Mouse (Mus musculus): ENCODE data around the gene Fbxl4. TPM values are rescaled to one million over a fixed set of nuclear protein-coding genes. Genes with fewer than 3 reads are reported as not detected.

Gene Fbxl4
- total RNA-seq, 2 experiments from 2014 or later, result 14.3 TPM

GRCm38 (mm10) chr4:22476967-22477710 is 119.8 kb downstream of the Fbxl4 start:
- no peak for DNase-seq (ENCODE audit: low spot score in 2 of 2)

DNA sequence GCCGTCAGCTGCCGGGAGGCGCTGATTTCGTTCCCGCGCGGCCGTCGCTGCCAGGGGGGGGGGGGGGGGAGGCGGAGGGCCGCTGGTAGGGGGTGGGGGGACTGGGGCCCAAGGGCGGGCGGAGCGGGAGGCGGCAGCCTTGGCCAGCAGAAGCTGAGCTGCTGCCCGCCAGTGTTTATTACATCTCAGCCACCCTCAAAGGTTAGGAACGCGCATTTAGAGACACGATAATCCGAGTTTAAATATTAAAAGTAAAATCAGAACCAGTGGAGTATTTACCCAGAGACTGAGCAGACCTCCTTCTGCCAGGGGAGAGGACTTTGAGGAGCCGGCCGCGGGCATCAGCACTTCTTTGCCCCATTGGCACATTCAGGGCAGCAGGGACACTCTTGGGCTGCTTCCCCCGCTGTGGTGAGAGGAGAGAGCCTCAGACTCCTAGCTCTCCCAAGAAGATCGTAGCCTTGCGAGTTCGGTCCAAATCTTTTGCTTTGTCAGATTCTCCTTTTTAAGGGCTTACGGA is 120.4 kb downstream of the Fbxl4 start:
- no peak for DNase-seq (ENCODE audit: low spot score in 2 of 2)

GRCm38 (mm10) chr4:22478488-22479367 is 121.4 kb downstream of the Fbxl4 start:
- DNase-seq (ENCODE audit: low spot score in 2 of 2), result no peak

- DNase-seq (ENCODE audit: low spot score in 2 of 2), result no peak
Measured at GRCm38 (mm10) chr4:22479368-22480090, 122.2 kb downstream of the Fbxl4 start.

GRCm38 (mm10) chr4:22480091-22480857 is 122.9 kb downstream of the Fbxl4 start:
- DNase-seq (ENCODE audit: low spot score in 2 of 2), result no peak

DNA sequence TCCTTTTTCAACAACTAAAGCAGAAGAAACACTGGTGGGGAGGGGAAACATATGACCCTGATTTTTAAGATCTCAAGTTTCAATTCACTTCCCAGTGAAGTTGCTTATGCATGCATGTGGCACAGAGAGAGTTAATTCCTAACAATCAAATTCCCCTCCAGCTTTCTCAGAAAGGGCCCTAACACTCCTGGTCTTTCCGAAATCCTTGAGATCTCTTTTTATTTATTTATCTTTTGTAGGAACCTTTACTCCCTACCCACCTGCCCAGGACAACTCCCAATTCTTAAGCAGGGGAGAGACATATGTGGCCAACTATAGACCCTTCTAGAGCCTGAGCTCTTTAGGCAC is 123.5 kb downstream of the Fbxl4 start:
- no peak for DNase-seq (ENCODE audit: low spot score in 2 of 2)

DNA sequence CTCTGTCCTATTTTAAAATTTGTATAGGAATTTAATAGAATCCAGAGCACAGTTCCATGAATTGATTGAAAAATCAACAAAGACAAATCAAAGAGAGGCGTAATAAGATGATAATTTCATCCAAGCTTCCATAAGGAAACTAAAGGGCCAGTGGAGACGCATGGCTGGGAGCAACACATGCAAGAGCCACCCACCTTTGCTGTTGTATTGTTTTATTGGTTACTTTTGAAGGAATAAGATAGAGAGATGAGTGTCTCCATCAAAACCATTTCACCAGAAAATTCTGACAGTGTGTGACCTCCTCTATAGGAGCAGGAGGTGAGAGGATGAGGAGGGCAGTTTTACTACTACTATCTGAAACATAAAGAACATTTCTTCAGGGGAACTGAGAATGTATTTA is 124.8 kb downstream of the Fbxl4 start:
- no peak for DNase-seq (ENCODE audit: low spot score in 2 of 2)

DNA sequence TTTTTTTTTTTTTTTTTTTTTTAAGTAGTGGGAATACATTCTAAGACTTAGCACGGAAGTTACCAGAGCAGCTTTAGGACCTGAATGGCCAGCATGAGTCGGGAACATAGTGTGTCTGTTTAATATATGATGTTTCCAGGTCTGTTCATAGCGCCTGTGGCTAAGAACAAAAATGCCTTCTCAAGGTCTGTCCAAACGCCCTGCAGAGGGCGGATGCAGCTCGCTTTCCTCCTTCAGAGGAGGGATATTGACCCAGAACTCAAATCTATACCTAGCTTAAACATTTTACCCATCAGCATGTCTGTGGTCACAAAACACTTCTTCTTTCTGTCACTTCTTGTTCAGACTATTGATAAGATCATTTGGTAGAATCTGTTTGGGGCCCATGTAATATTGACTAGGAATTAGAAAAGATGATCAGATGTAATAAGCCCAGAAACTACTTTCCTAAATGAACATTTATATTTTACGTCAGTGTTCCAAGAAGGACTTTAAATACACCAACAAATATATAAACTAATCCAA is 125.5 kb downstream of the Fbxl4 start:
- DNase-seq (ENCODE audit: low spot score in 2 of 2), result no peak

DNA sequence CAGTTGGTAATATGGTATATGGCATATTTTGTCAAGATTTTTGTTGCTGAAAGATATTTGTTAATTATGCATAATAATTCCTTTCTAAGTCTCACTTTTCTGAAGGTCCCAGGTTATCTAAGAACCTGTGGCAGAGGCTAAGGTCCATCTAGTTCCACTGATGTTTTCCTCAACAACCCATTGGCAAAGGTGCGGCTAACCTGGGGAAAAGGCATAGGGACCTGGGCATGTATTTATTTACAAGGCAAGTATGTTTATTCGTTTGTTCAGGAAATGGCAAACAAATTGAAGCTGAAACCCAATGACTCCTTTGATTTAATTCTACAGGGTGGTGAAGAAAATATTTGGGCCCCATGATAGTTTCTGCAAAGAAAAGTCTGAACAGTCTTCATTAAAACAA is 126.2 kb downstream of the Fbxl4 start:
- no peak for DNase-seq (ENCODE audit: low spot score in 2 of 2)

Other genes starting within 250 kb of the Fbxl4 start
- under 1 TPM; 0.13 to 0.29 TPM for gene Pou3f2, start 130.8 kb downstream of the Fbxl4 start, total RNA-seq (2021)

Data from gastrocnemius, postnatal 4 days (tissue).